Mouse (Mus musculus) ES-Bruce4 (cell line): ENCODE data around the gene Pms2.

Experiments
- CTCF ChIP-seq: IDR thresholded peaks from one replicate; pipeline ENCODE4 v1.8.1; 2011; ENCODE audit warnings: low read depth, low read length
- EP300 ChIP-seq: IDR thresholded peaks from 2 replicates; pipeline ENCODE4 v1.6.1; 2011; ENCODE audit warnings: low read depth, low read length; ENCODE audit not compliant: insufficient read depth

DNA sequence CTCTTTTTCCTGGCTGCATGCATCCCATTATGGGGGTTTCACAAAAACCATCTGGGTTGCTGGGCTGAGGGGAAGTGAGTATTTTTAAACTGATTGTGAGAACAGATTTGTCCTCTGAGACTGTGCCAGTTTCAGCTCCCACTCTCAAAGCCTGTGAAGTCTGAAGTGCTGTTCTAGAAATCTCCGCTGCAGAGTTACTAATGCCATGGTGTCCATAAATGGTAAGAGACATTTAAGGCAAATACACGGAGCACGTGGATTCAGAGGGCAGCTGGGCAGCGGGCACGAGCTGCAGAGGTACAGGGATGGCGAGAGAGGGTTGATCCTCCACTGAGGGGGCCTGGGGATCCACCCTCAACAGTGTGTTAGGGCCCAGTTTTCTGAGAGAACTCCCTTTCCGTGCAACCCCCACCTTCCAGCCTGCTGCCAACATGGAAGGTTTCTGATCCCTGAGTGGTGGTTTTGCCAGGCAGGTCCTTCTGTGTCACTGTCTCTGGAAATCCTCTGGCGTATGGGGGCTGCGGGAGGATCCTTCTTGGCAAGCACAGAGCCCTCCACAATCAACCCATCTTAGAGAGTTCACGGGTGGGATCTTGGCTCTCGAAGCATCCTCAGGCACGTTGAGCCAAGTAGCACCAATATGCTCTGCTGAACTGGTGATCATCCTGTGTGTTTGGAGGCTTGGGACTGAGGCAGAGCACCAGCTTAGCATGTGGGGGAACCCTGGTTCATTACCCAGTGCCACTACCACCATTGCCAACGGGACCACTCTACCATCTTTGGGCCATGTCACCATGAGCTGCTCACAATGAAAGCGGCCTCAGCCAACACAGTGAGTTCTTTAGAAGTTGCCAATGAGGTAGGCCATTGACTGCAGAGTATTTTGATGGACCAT is 33.7 kb downstream of the Pms2 start:
- no peak for TF ChIP-seq CTCF
- TF ChIP-seq EP300, result no peak
